Mouse (Mus musculus) C2C12 (cell line): ENCODE results near the gene Myl4.

Experiments
- CTCF ChIP-seq: IDR thresholded peaks from one replicate; pipeline ENCODE4 v1.5.1; 2011; ENCODE audit not compliant: control insufficient read depth, insufficient read depth, insufficient read length
- MAX ChIP-seq: IDR thresholded peaks from one replicate; pipeline ENCODE4 v1.6.1; 2011; ENCODE audit warnings: mild to moderate bottlenecking, control low read depth
- MYOD1 ChIP-seq: IDR thresholded peaks from one replicate; pipeline ENCODE4 v1.6.1; 2011; ENCODE audit warnings: low read depth; ENCODE audit not compliant: control insufficient read depth, insufficient read length

DNA sequence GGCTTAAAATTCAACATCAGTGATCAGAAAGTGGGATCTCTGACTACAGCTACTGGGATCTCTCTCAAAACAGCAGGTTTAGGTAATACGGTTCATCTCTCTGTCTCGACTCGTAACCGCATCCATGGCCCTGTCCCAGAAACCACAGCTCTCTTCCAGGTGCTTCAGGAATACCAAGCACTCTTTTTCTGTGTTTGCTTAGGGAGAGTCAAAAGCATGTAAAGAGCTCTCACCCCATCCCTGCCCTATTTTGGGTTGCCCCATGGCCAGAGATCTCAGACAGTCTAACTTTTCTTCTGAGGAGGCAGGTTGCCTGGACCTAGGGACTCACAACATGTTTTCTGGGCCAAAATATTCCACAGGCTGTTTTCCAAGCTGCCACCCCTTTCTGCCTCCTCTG lies 17.9 kb downstream of the Myl4 start:
- TF ChIP-seq CTCF (no peak), MAX (no peak), MYOD1 (no peak)
